In genomic region chr5:142340205-142341025, GRCm38 (mm10) we compare ENCODE assay signal across 12 mouse cellular contexts.
DNase-seq lines count a peak whose midpoint lies in the region; ATAC-seq and TF ChIP-seq lines count a peak whose summit lies in the region.
"Had no signal": no experiment of that assay in that cellular context is flagged by ENCODE, and none has a peak within 500 bp of the region (broad histone marks: within the 10 kb centered on the region; RNA-seq: fewer than 3 reads in every experiment).

No protein-coding gene starts in this region.

- TF ChIP-seq CTCF in heart, postnatal 0 days (IDR thresholded peaks at IDR 0.05; ENCODE audit: low read depth), result no peak

- no peaks in the 10 kb centered on the region for H3K4me1 ChIP-seq in heart, postnatal 0 days (ENCODE audit: control insufficient read depth, insufficient read depth)
- H3K4me1 ChIP-seq in heart, embryonic 10.5 days, result peaks cover 10% of the 10 kb centered on the region; the same call in 1 of the 2 replicates
- H3K4me1 ChIP-seq in kidney, embryonic 16.5 days (ENCODE audit: insufficient read depth, low read length), result no peaks in the 10 kb centered on the region
- H3K4me1 ChIP-seq: liver, embryonic 15.5 days had no signal

- WGBS in heart, postnatal 0 days, result 53% methylated on average over 14 of the region's 14 CpGs
- 55% methylated on average over 14 of the region's 14 CpGs for WGBS in heart, embryonic 10.5 days
- WGBS in kidney, embryonic 16.5 days, result 48% methylated on average over 14 of the region's 14 CpGs

- no peak overlapping the region for H3K27ac ChIP-seq in heart, postnatal 0 days (ENCODE audit: low read depth)
- no peak overlapping the region for H3K27ac ChIP-seq in heart, embryonic 10.5 days
- no peak overlapping the region for H3K27ac ChIP-seq in kidney, embryonic 16.5 days (ENCODE audit: low read length)
- H3K27ac ChIP-seq: liver, embryonic 15.5 days had no signal

- no peak overlapping the region for H3K4me2 ChIP-seq in heart, postnatal 0 days (ENCODE audit: low read depth, low read length)
- no peak overlapping the region for H3K4me2 ChIP-seq in kidney, embryonic 16.5 days (replicated peaks; ENCODE audit: low read depth, low read length)
- H3K4me2 ChIP-seq: liver, embryonic 15.5 days had no signal

- TF ChIP-seq EP300 in heart, postnatal 0 days (IDR thresholded peaks at IDR 0.05; ENCODE audit: low read depth), result no peak

- no peaks in the 10 kb centered on the region for H3K9me3 ChIP-seq in heart, postnatal 0 days (replicated peaks; ENCODE audit: control insufficient read depth, low read length)
- H3K9me3 ChIP-seq in heart, embryonic 10.5 days, result no peaks in the 10 kb centered on the region
- H3K9me3 ChIP-seq in kidney, embryonic 16.5 days (ENCODE audit: low read length), result no peaks in the 10 kb centered on the region
- H3K9me3 ChIP-seq: liver, embryonic 15.5 days had no signal

- H3K36me3 ChIP-seq in heart, postnatal 0 days (replicated peaks; ENCODE audit: control insufficient read depth, insufficient read depth, low read length), result no peaks in the 10 kb centered on the region
- H3K36me3 ChIP-seq in heart, embryonic 10.5 days, result no peaks in the 10 kb centered on the region
- H3K36me3 ChIP-seq in kidney, embryonic 16.5 days (ENCODE audit: insufficient read depth, low read length), result no peaks in the 10 kb centered on the region
- H3K36me3 ChIP-seq: liver, embryonic 15.5 days had no signal

- ATAC-seq in heart, postnatal 0 days (ENCODE audit: insufficient read depth, low read depth), result no peak
- no peak for ATAC-seq in kidney, embryonic 16.5 days (ENCODE audit: low FRiP score, low TSS enrichment)

- no peak overlapping the region for H3K9ac ChIP-seq in heart, postnatal 0 days (replicated peaks; ENCODE audit: low read depth, low read length)
- H3K9ac ChIP-seq in kidney, embryonic 16.5 days (replicated peaks; ENCODE audit: low read length), result no peak overlapping the region
- H3K9ac ChIP-seq: liver, embryonic 15.5 days had no signal

- no peaks in the 10 kb centered on the region for H3K27me3 ChIP-seq in heart, postnatal 0 days (ENCODE audit: control insufficient read depth, insufficient read depth, low read length)
- no peaks in the 10 kb centered on the region for H3K27me3 ChIP-seq in heart, embryonic 10.5 days (ENCODE audit: insufficient read depth, poor library complexity, severe bottlenecking)
- no peaks in the 10 kb centered on the region for H3K27me3 ChIP-seq in kidney, embryonic 16.5 days (ENCODE audit: insufficient read depth, low read length)
- H3K27me3 ChIP-seq: liver, embryonic 15.5 days had no signal

- DNase-seq in heart, postnatal 0 days (ENCODE audit: low spot score), result peak; percentile 13
- no peak for DNase-seq in heart, embryonic 10.5 days (ENCODE audit: low spot score)
- peak; percentile 28 for DNase-seq in testis, postnatal 14 days (ENCODE audit: low spot score)
- no peak for DNase-seq in testis, postnatal 10 days (ENCODE audit: low spot score)
- DNase-seq in gonadal fat pad, adult 2 months (ENCODE audit: low read depth), result peak; percentile 91
- peak; percentile 17 for DNase-seq in yolk sac, embryonic 10.5 days (ENCODE audit: low spot score)
- DNase-seq in kidney, postnatal 36 days, result no peak
- DNase-seq: embryo, embryonic 11 days; thymus, postnatal 25 days had no signal

- H3K4me3 ChIP-seq in heart, postnatal 0 days (ENCODE audit: low read depth, low read length), result no peak overlapping the region
- H3K4me3 ChIP-seq in heart, embryonic 10.5 days, result no peak overlapping the region
- H3K4me3 ChIP-seq in kidney, embryonic 16.5 days (ENCODE audit: low read length), result no peak overlapping the region
- H3K4me3 ChIP-seq: liver, embryonic 15.5 days; myocyte had no signal

Comparison
In these comparisons a context has a peak if more than half of its experiments do, and no peak if none do; other contexts are left out.
1. DNase-seq: peak in heart, postnatal 0 days (single experiment), testis, postnatal 14 days (single experiment), gonadal fat pad, adult 2 months (single experiment) and yolk sac, embryonic 10.5 days (single experiment); none in heart, embryonic 10.5 days (single experiment), testis, postnatal 10 days (single experiment) and kidney, postnatal 36 days (0 of 2).